Mouse (Mus musculus): ENCODE data around the gene Gp1bb.

Gp1bb gene

GRCm38 (mm10) chr16:18622019-18622418 lies at the start of gene Gp1bb:
Gene Gp1bb, minus strand, starts transcription at chr16:18622403.
- DNase-seq (ENCODE audit: low spot score in 2 of 2) = no peak

GRCm38 (mm10) chr16:18669914-18670313 lies 47.7 kb upstream of the Gp1bb start:
- no peak for DNase-seq (ENCODE audit: low spot score in 2 of 2)

- DNase-seq (ENCODE audit: low spot score in 2 of 2) = no peak
These were observed 36.4 kb upstream of the Gp1bb start for GRCm38 (mm10) chr16:18658597-18658996.

- DNase-seq (ENCODE audit: low spot score in 2 of 2) = no peak
These were observed 33.3 kb upstream of the Gp1bb start for GRCm38 (mm10) chr16:18655372-18656098.

- DNase-seq (ENCODE audit: low spot score in 2 of 2) = no peak
These were observed 31.3 kb upstream of the Gp1bb start for GRCm38 (mm10) chr16:18653290-18654160.

- DNase-seq (ENCODE audit: low spot score in 2 of 2) = no peak
These were observed 26.9 kb upstream of the Gp1bb start for GRCm38 (mm10) chr16:18649126-18649525.

- DNase-seq (ENCODE audit: low spot score in 2 of 2) = no peak
These were observed 23.1 kb upstream of the Gp1bb start for GRCm38 (mm10) chr16:18645329-18645728.

- DNase-seq (ENCODE audit: low spot score in 2 of 2) = no peak
These were observed 22.3 kb upstream of the Gp1bb start for GRCm38 (mm10) chr16:18644485-18644884.

GRCm38 (mm10) chr16:18643406-18643998 lies 21.3 kb upstream of the Gp1bb start:
- no peak for DNase-seq (ENCODE audit: low spot score in 2 of 2)

GRCm38 (mm10) chr16:18642897-18643296 lies 20.7 kb upstream of the Gp1bb start:
- no peak for DNase-seq (ENCODE audit: low spot score in 2 of 2)

GRCm38 (mm10) chr16:18642291-18642690 lies 20.1 kb upstream of the Gp1bb start:
- DNase-seq (ENCODE audit: low spot score in 2 of 2) = no peak

- DNase-seq (ENCODE audit: low spot score in 2 of 2) = no peak
These were observed 17.3 kb upstream of the Gp1bb start for GRCm38 (mm10) chr16:18639382-18639929.

- no peak for DNase-seq (ENCODE audit: low spot score in 2 of 2)
These were observed 16.2 kb upstream of the Gp1bb start for GRCm38 (mm10) chr16:18638396-18638795.

- no peak for DNase-seq (ENCODE audit: low spot score in 2 of 2)
These were observed 14.6 kb upstream of the Gp1bb start for GRCm38 (mm10) chr16:18636804-18637203.

- DNase-seq (ENCODE audit: low spot score in 2 of 2) = no peak
These were observed 14.2 kb upstream of the Gp1bb start for GRCm38 (mm10) chr16:18636401-18636800.

GRCm38 (mm10) chr16:18633333-18633732 lies 11.1 kb upstream of the Gp1bb start:
- no peak for DNase-seq (ENCODE audit: low spot score in 2 of 2)

GRCm38 (mm10) chr16:18632816-18633215 lies 10.6 kb upstream of the Gp1bb start:
- DNase-seq (ENCODE audit: low spot score in 2 of 2) = no peak

- no peak for DNase-seq (ENCODE audit: low spot score in 2 of 2)
These were observed 9.9 kb upstream of the Gp1bb start for GRCm38 (mm10) chr16:18632059-18632458.

- DNase-seq (ENCODE audit: low spot score in 2 of 2) = no peak
These were observed 8.9 kb upstream of the Gp1bb start for GRCm38 (mm10) chr16:18631141-18631540.

- no peak for DNase-seq (ENCODE audit: low spot score in 2 of 2)
These were observed 8.1 kb upstream of the Gp1bb start for GRCm38 (mm10) chr16:18630291-18630690.

GRCm38 (mm10) chr16:18629390-18630231 lies 7.4 kb upstream of the Gp1bb start, which contains the start of gene Sept5:
Gene Sept5, minus strand, starts transcription at chr16:18629954.
- peak; percentile 21 to 29 for DNase-seq (ENCODE audit: low spot score in 2 of 2)

All from natural killer cell, adult 2 months (primary cell).